Mouse (Mus musculus) stomach, embryonic 16.5 days (tissue): Measurements from ENCODE around the gene Abtb2. TPM values are rescaled to one million over a fixed set of nuclear protein-coding genes. Genes with fewer than 3 reads are reported as not detected.

Experiments
- ATAC-seq: fragments of 200-750 bp; cut with Nextera tagmentation; 2 replicates; pipeline ENCODE4 v1.8.0; 2017; ENCODE audit warnings: moderate number of reproducible peaks, moderate TSS enrichment; ENCODE audit not compliant: insufficient read depth, low FRiP score
- H3K27ac ChIP-seq: fragments of 300-500 bp; sonication (generic); 2 replicates; pipeline ENCODE4 v1.5.1; 2014; ENCODE audit warnings: low read length
- H3K27me3 ChIP-seq: fragments of 300-500 bp; sonication (generic); 2 replicates; pipeline ENCODE4 v1.6.1; 2014; ENCODE audit warnings: low read length, control low read depth, mixed read lengths; ENCODE audit not compliant: control insufficient read depth, insufficient read depth
- H3K36me3 ChIP-seq: fragments of 300-500 bp; sonication (generic); 2 replicates; pipeline ENCODE4 v1.6.1; 2014; ENCODE audit warnings: low read length; ENCODE audit not compliant: control insufficient read depth, insufficient read depth
- H3K4me1 ChIP-seq: fragments of 300-500 bp; sonication (generic); 2 replicates; pipeline ENCODE4 v1.6.1; 2014; ENCODE audit warnings: low read length, control low read depth, mixed read lengths; ENCODE audit not compliant: control insufficient read depth, insufficient read depth
- H3K4me2 ChIP-seq: fragments of 300-500 bp; sonication (generic); 2 replicates; pipeline ENCODE4 v1.6.1; 2014; ENCODE audit warnings: low read depth, low read length, mixed read lengths
- H3K4me3 ChIP-seq: fragments of 300-500 bp; sonication (generic); replicated peaks from 2 replicates; pipeline ENCODE4 v1.5.1; 2014; ENCODE audit warnings: mild to moderate bottlenecking, low read length
- H3K9ac ChIP-seq: fragments of 300-500 bp; sonication (generic); 2 replicates; pipeline ENCODE4 v1.6.1; 2014; ENCODE audit warnings: low read length
- H3K9me3 ChIP-seq: fragments of 300-500 bp; sonication (generic); replicated peaks from 2 replicates; pipeline ENCODE4 v1.6.1; 2016; ENCODE audit warnings: low read length, control low read depth; ENCODE audit not compliant: control insufficient read depth
- WGBS: fragments of 180-500 bp; shearing (Covaris S2); extraction: QIAGEN DNeasy Blood & Tissue Kit; methylation state at CpG from one replicate; pipeline ENCODE4 v1.1.7; 2014; 5-methylcytosine and 5-hydroxymethylcytosine counted together
- polyA plus RNA-seq: library from polyadenylated mRNA; unstranded; fragments of >200 nt; fragmentation: Nextera tagmentation; extraction: Ambion mirVana; gene quantifications from 2 replicates; pipeline ENCODE4 v1.2.1, GENCODE M21; 2015

Gene Abtb2
- polyA plus RNA-seq, 1 experiment from 2014 or later, result 5.3 TPM

- ATAC-seq, result peak; percentile 37; the same call in 1 of the 2 replicates
- H3K4me2 ChIP-seq, result no peak overlapping the region
- 84% methylated on average over 4 of the region's 4 CpGs for WGBS
Observed at GRCm38 (mm10) chr2:103605805-103606498, 39.8 kb downstream of the Abtb2 start.

GRCm38 (mm10) chr2:103607926-103608325, 41.8 kb downstream of the Abtb2 start:
- no peak overlapping the region for H3K27ac ChIP-seq
- no peaks in the 10 kb centered on the region for H3K9me3 ChIP-seq
- H3K36me3 ChIP-seq, result no peaks in the 10 kb centered on the region
- H3K4me1 ChIP-seq, result no peaks in the 10 kb centered on the region
- H3K4me3 ChIP-seq, result no peak overlapping the region
- no peaks in the 10 kb centered on the region for H3K27me3 ChIP-seq
- ATAC-seq, result no peak
- H3K9ac ChIP-seq, result no peak overlapping the region
- WGBS, result 77% methylated on average over 10 of the region's 10 CpGs
- no peak overlapping the region for H3K4me2 ChIP-seq

More at GRCm38 (mm10) chr2:103605805-103606498, 39.8 kb downstream of the Abtb2 start:
- Histone ChIP-seq H3K27me3 (no peaks in the 10 kb centered on the region), H3K9me3 (no peaks in the 10 kb centered on the region), H3K4me1 (no peaks in the 10 kb centered on the region), H3K4me3 (no peak overlapping the region), H3K27ac (no peak overlapping the region), H3K36me3 (no peaks in the 10 kb centered on the region), H3K9ac (no peak overlapping the region)

GRCm38 (mm10) chr2:103608947-103609346, 42.8 kb downstream of the Abtb2 start:
- WGBS, result 44% methylated on average over 1 of the region's 1 CpGs
- no peaks in the 10 kb centered on the region for H3K9me3 ChIP-seq
- no peak overlapping the region for H3K4me3 ChIP-seq
- H3K9ac ChIP-seq, result no peak overlapping the region
- ATAC-seq, result no peak
- no peaks in the 10 kb centered on the region for H3K36me3 ChIP-seq
- H3K4me1 ChIP-seq, result no peaks in the 10 kb centered on the region
- H3K4me2 ChIP-seq, result no peak overlapping the region
- H3K27ac ChIP-seq, result no peak overlapping the region
- H3K27me3 ChIP-seq, result no peaks in the 10 kb centered on the region

GRCm38 (mm10) chr2:103609499-103609898, 43.4 kb downstream of the Abtb2 start:
- H3K27ac ChIP-seq, result no peak overlapping the region

GRCm38 (mm10) chr2:103610831-103611535, 44.9 kb downstream of the Abtb2 start:
- 83% methylated on average over 8 of the region's 8 CpGs for WGBS
- H3K27me3 ChIP-seq, result no peaks in the 10 kb centered on the region
- no peak overlapping the region for H3K4me2 ChIP-seq
- H3K4me1 ChIP-seq, result no peaks in the 10 kb centered on the region
- no peak overlapping the region for H3K9ac ChIP-seq
- H3K36me3 ChIP-seq, result no peaks in the 10 kb centered on the region
- no peak overlapping the region for H3K27ac ChIP-seq
- H3K4me3 ChIP-seq, result no peak overlapping the region
- ATAC-seq, result no peak
- no peaks in the 10 kb centered on the region for H3K9me3 ChIP-seq

More at GRCm38 (mm10) chr2:103609499-103609898, 43.4 kb downstream of the Abtb2 start:
- Histone ChIP-seq H3K27me3 (no peaks in the 10 kb centered on the region), H3K9ac (no peak overlapping the region), H3K9me3 (no peaks in the 10 kb centered on the region), H3K4me3 (no peak overlapping the region), H3K4me2 (no peak overlapping the region), H3K4me1 (no peaks in the 10 kb centered on the region), H3K36me3 (no peaks in the 10 kb centered on the region)
- 70% methylated on average over 3 of the region's 3 CpGs for WGBS
- ATAC-seq, result no peak

GRCm38 (mm10) chr2:103613865-103614264, 47.8 kb downstream of the Abtb2 start:
- Histone ChIP-seq H3K9ac (no peak overlapping the region), H3K27ac (no peak overlapping the region), H3K27me3 (no peaks in the 10 kb centered on the region), H3K36me3 (no peaks in the 10 kb centered on the region), H3K9me3 (no peaks in the 10 kb centered on the region), H3K4me2 (no peak overlapping the region), H3K4me1 (no peaks in the 10 kb centered on the region), H3K4me3 (no peak overlapping the region)
- WGBS, result 68% methylated on average over 3 of the region's 3 CpGs
- no peak for ATAC-seq

- H3K9me3 ChIP-seq, result no peaks in the 10 kb centered on the region
- H3K9ac ChIP-seq, result no peak overlapping the region
- H3K4me2 ChIP-seq, result no peak overlapping the region
- no peaks in the 10 kb centered on the region for H3K27me3 ChIP-seq
- no peaks in the 10 kb centered on the region for H3K36me3 ChIP-seq
- H3K4me3 ChIP-seq, result no peak overlapping the region
- H3K4me1 ChIP-seq, result no peaks in the 10 kb centered on the region
- ATAC-seq, result no peak
- 89% methylated on average over 5 of the region's 5 CpGs for WGBS
- H3K27ac ChIP-seq, result no peak overlapping the region
Observed at GRCm38 (mm10) chr2:103615028-103615427, 48.9 kb downstream of the Abtb2 start.

GRCm38 (mm10) chr2:103618407-103618806, 52.3 kb downstream of the Abtb2 start:
- no peak overlapping the region for H3K9ac ChIP-seq
- H3K36me3 ChIP-seq, result no peaks in the 10 kb centered on the region
- no peak overlapping the region for H3K4me2 ChIP-seq
- H3K4me3 ChIP-seq, result no peak overlapping the region
- H3K4me1 ChIP-seq, result no peaks in the 10 kb centered on the region
- no peaks in the 10 kb centered on the region for H3K9me3 ChIP-seq
- H3K27ac ChIP-seq, result no peak overlapping the region
- no peak for ATAC-seq
- H3K27me3 ChIP-seq, result no peaks in the 10 kb centered on the region

GRCm38 (mm10) chr2:103622950-103623349, 56.8 kb downstream of the Abtb2 start:
- Histone ChIP-seq H3K4me1 (no peaks in the 10 kb centered on the region), H3K9ac (no peak overlapping the region), H3K27ac (no peak overlapping the region), H3K27me3 (no peaks in the 10 kb centered on the region), H3K9me3 (no peaks in the 10 kb centered on the region), H3K4me3 (no peak overlapping the region), H3K4me2 (no peak overlapping the region), H3K36me3 (no peaks in the 10 kb centered on the region)
- WGBS, result 36% methylated on average over 4 of the region's 4 CpGs
- ATAC-seq, result no peak
